Mouse (Mus musculus) left cerebral cortex, adult 11 months (tissue): ENCODE data around the gene Klhdc8a.
"Not testable (repeated sequence)": the region's sequence is repeated elsewhere in the genome, so short reads cannot be mapped to it uniquely, and the experiment has no call there.

Experiments
- DNase-seq: peaks from one replicate; pipeline ENCODE4 v3.0.0; 2022; ENCODE audit warnings: low spot score

Gene Klhdc8a

GRCm38 (mm10) chr1:132298425-132298800 is at the start of gene Klhdc8a:
TSS of gene Klhdc8a (plus strand) at chr1:132298626.
- peak; percentile 27 for DNase-seq

GRCm38 (mm10) chr1:132254467-132254866 is 44.0 kb upstream of the Klhdc8a start:
- DNase-seq: no peak

GRCm38 (mm10) chr1:132260331-132260730 is 38.1 kb upstream of the Klhdc8a start:
- no peak for DNase-seq

- DNase-seq: no peak
Measured at GRCm38 (mm10) chr1:132261058-132261457, 37.4 kb upstream of the Klhdc8a start.

- no peak for DNase-seq
Measured at GRCm38 (mm10) chr1:132263618-132264017, 34.8 kb upstream of the Klhdc8a start.

GRCm38 (mm10) chr1:132264577-132264976 is 33.8 kb upstream of the Klhdc8a start:
- DNase-seq: no peak

GRCm38 (mm10) chr1:132265211-132265859 is 33.1 kb upstream of the Klhdc8a start:
- no peak for DNase-seq

GRCm38 (mm10) chr1:132265936-132266335 is 32.5 kb upstream of the Klhdc8a start:
- no peak for DNase-seq

- DNase-seq: no peak
Measured at GRCm38 (mm10) chr1:132266791-132267557, 31.5 kb upstream of the Klhdc8a start.

GRCm38 (mm10) chr1:132267959-132268358 is 30.5 kb upstream of the Klhdc8a start:
- no peak for DNase-seq

GRCm38 (mm10) chr1:132268418-132269060 is 29.9 kb upstream of the Klhdc8a start:
- DNase-seq: no peak

GRCm38 (mm10) chr1:132271237-132271636 is 27.2 kb upstream of the Klhdc8a start:
- DNase-seq: no peak

- DNase-seq: no peak
Measured at GRCm38 (mm10) chr1:132276694-132277093, 21.7 kb upstream of the Klhdc8a start.

- no peak for DNase-seq
Measured at GRCm38 (mm10) chr1:132277124-132277523, 21.3 kb upstream of the Klhdc8a start.

GRCm38 (mm10) chr1:132280636-132281035 is 17.8 kb upstream of the Klhdc8a start:
- not testable (repeated sequence) for DNase-seq

GRCm38 (mm10) chr1:132281523-132282176 is 16.8 kb upstream of the Klhdc8a start:
- DNase-seq: no peak

- no peak for DNase-seq
Measured at GRCm38 (mm10) chr1:132282177-132282536, 16.3 kb upstream of the Klhdc8a start.

- DNase-seq: no peak
Measured at GRCm38 (mm10) chr1:132283018-132283417, 15.4 kb upstream of the Klhdc8a start.

- no peak for DNase-seq
Measured at GRCm38 (mm10) chr1:132286735-132287134, 11.7 kb upstream of the Klhdc8a start.

- DNase-seq: no peak
Measured at GRCm38 (mm10) chr1:132287445-132287844, 11.0 kb upstream of the Klhdc8a start.

GRCm38 (mm10) chr1:132287991-132288451 is 10.4 kb upstream of the Klhdc8a start:
- no peak for DNase-seq

GRCm38 (mm10) chr1:132289965-132290364 is 8.5 kb upstream of the Klhdc8a start:
- no peak for DNase-seq
